Mouse (Mus musculus) MEL (cell line): ENCODE measurements at regions not wholly inside any gene's neighbourhood (a gene's known extent, or its start where the extent isn't known, plus 50 kb on each side); places are given as distances from the start of the nearest gene placed in this dataset.

Experiments used
- DNase-seq: peaks from one replicate; pipeline ENCODE4 v3.0.0; 2011; ENCODE audit warnings: low read depth, low spot score
- H3K27ac ChIP-seq: 2 replicates; pipeline ENCODE4 v1.5.1; 2012; ENCODE audit warnings: low read depth, mild to moderate bottlenecking, control low read depth, low read length, moderate library complexity; ENCODE audit not compliant: control insufficient read depth
- H3K27me3 ChIP-seq, 2 experiments: fragments of 150-350 bp in 1 of 2; sonication (generic) in 1 of 2; 2 replicates each; pipeline ENCODE4 v1.6.1; 2012; ENCODE audit warnings: low read length in 2 of 2, mild to moderate bottlenecking in 2 of 2, improper control_type of control experiment in 1 of 2, moderate library complexity in 1 of 2; ENCODE audit not compliant: insufficient read depth in 2 of 2, control insufficient read depth in 1 of 2
- H3K36me3 ChIP-seq, 2 experiments: 2 replicates each; pipeline ENCODE4 v1.6.1; 2012 to 2014; ENCODE audit warnings: low read length in 2 of 2, improper control_type of control experiment in 1 of 2, inconsistent platforms in 1 of 2, mild to moderate bottlenecking in 1 of 2; ENCODE audit not compliant: insufficient read depth in 2 of 2, control insufficient read depth in 1 of 2
- H3K4me1 ChIP-seq, 2 experiments: fragments of 150-350 bp in 1 of 2; sonication (generic) in 1 of 2; 2 replicates each; pipeline ENCODE4 v1.6.1; 2012; ENCODE audit warnings: low read length in 2 of 2, improper control_type of control experiment in 1 of 2, mild to moderate bottlenecking in 1 of 2; ENCODE audit not compliant: insufficient read depth in 2 of 2, control insufficient read depth in 1 of 2
- H3K4me3 ChIP-seq, 2 experiments: fragments of 150-350 bp in 1 of 2; sonication (generic) in 1 of 2; 2 replicates each; pipeline ENCODE4 v1.5.1; 2012; ENCODE audit warnings: low read depth in 2 of 2, low read length in 2 of 2, mild to moderate bottlenecking in 2 of 2, moderate library complexity in 2 of 2, control low read depth in 1 of 2, improper control_type of control experiment in 1 of 2; ENCODE audit not compliant: control insufficient read depth in 1 of 2, insufficient read depth in 1 of 2
- H3K79me2 ChIP-seq: 2 replicates; pipeline ENCODE4 v1.6.1; 2012; ENCODE audit warnings: mild to moderate bottlenecking, low read length, moderate library complexity; ENCODE audit not compliant: control insufficient read depth, poor library complexity, insufficient read depth
- H3K9ac ChIP-seq: 2 replicates; pipeline ENCODE4 v1.6.1; 2012; ENCODE audit warnings: low read depth, mild to moderate bottlenecking, control low read depth, low read length, moderate library complexity; ENCODE audit not compliant: control insufficient read depth, poor library complexity, severe bottlenecking
- H3K9me3 ChIP-seq: fragments of 150-350 bp; sonication (generic); replicated peaks from 2 replicates; pipeline ENCODE4 v1.6.1; 2012; ENCODE audit warnings: mild to moderate bottlenecking, low read length, improper control_type of control experiment, moderate library complexity; ENCODE audit not compliant: insufficient read depth
- BHLHE40 ChIP-seq: IDR thresholded peaks from 2 replicates; pipeline ENCODE4 v1.6.1; 2012; ENCODE audit warnings: low read depth, mild to moderate bottlenecking, inconsistent platforms, low read length, improper control_type of control experiment, borderline replicate concordance
- CHD1 ChIP-seq: IDR thresholded peaks from 2 replicates; pipeline ENCODE4 v1.6.1; 2012; ENCODE audit warnings: low read depth, mild to moderate bottlenecking, inconsistent platforms, low read length, improper control_type of control experiment
- CHD2 ChIP-seq: IDR thresholded peaks from 2 replicates; pipeline ENCODE4 v1.6.1; 2011; ENCODE audit warnings: low read length, improper control_type of control experiment
- CTCF ChIP-seq, 3 experiments: IDR thresholded peaks in 2 of 3; conservative IDR thresholded peaks in 1 of 3; 2 replicates each; pipeline ENCODE4 v1.5.1; 2011 to 2012; ENCODE audit warnings: low read length in 3 of 3, low read depth in 2 of 3, mild to moderate bottlenecking in 2 of 3, improper control_type of control experiment in 1 of 3, inconsistent platforms in 1 of 3, mixed read lengths in 1 of 3, moderate library complexity in 1 of 3; ENCODE audit not compliant: control insufficient read depth in 1 of 3, insufficient read depth in 1 of 3, poor library complexity in 1 of 3, severe bottlenecking in 1 of 3
- E2F4 ChIP-seq: IDR thresholded peaks from 2 replicates; pipeline ENCODE4 v1.6.1; 2011; ENCODE audit warnings: low read depth, low read length, improper control_type of control experiment, borderline replicate concordance
- ELF1 ChIP-seq: IDR thresholded peaks from 2 replicates; pipeline ENCODE4 v1.6.1; 2014; ENCODE audit warnings: low read depth, mild to moderate bottlenecking, inconsistent platforms, low read length, improper control_type of control experiment, moderate library complexity
- EP300 ChIP-seq, 2 experiments: IDR thresholded peaks; 2 replicates each; pipeline ENCODE4 v1.6.1; 2011; ENCODE audit warnings: improper control_type of control experiment in 2 of 2, low read length in 2 of 2, low read depth in 1 of 2, mild to moderate bottlenecking in 1 of 2
- ETS1 ChIP-seq: IDR thresholded peaks from 2 replicates; pipeline ENCODE4 v1.6.1; 2012; ENCODE audit warnings: low read depth, mild to moderate bottlenecking, inconsistent platforms, low read length, improper control_type of control experiment, moderate library complexity
- GATA1 ChIP-seq: IDR thresholded peaks from 2 replicates; pipeline ENCODE4 v1.6.1; 2011; ENCODE audit warnings: low read depth, low read length, improper control_type of control experiment
- HCFC1 ChIP-seq: IDR thresholded peaks from 2 replicates; pipeline ENCODE4 v1.6.1; 2012; ENCODE audit warnings: low read depth, mild to moderate bottlenecking, inconsistent platforms, low read length, improper control_type of control experiment, moderate library complexity
- KAT2A ChIP-seq: conservative IDR thresholded peaks from 2 replicates; pipeline ENCODE4 v1.6.1; 2012; ENCODE audit warnings: low read depth, low read length, improper control_type of control experiment, inconsistent platforms
- MAFK ChIP-seq: IDR thresholded peaks from 2 replicates; pipeline ENCODE4 v1.6.1; 2011; ENCODE audit warnings: low read depth, mild to moderate bottlenecking, low read length, improper control_type of control experiment, borderline replicate concordance
- MAX ChIP-seq: IDR thresholded peaks from 2 replicates; pipeline ENCODE4 v1.6.1; 2011; ENCODE audit warnings: low read length, improper control_type of control experiment
- MAZ ChIP-seq: IDR thresholded peaks from 2 replicates; pipeline ENCODE4 v1.6.1; 2012; ENCODE audit warnings: low read depth, mild to moderate bottlenecking, inconsistent platforms, low read length, improper control_type of control experiment
- MEF2A ChIP-seq: IDR thresholded peaks from 2 replicates; pipeline ENCODE4 v1.6.1; 2014; ENCODE audit warnings: low read depth, mild to moderate bottlenecking, inconsistent platforms, low read length, improper control_type of control experiment; ENCODE audit not compliant: poor library complexity, insufficient replicate concordance, severe bottlenecking; ENCODE audit errors: extremely low read depth
- MXI1 ChIP-seq: IDR thresholded peaks from 2 replicates; pipeline ENCODE4 v1.6.1; 2011; ENCODE audit warnings: mild to moderate bottlenecking, low read depth, low read length, improper control_type of control experiment
- MYB ChIP-seq: IDR thresholded peaks from 2 replicates; pipeline ENCODE4 v1.6.1; 2011; ENCODE audit warnings: mild to moderate bottlenecking, low read depth, low read length, improper control_type of control experiment
- MYC ChIP-seq: IDR thresholded peaks from 2 replicates; pipeline ENCODE4 v1.6.1; 2011; ENCODE audit warnings: low read depth, mild to moderate bottlenecking, low read length, improper control_type of control experiment, moderate library complexity
- NELFE ChIP-seq: IDR thresholded peaks from 2 replicates; pipeline ENCODE4 v1.6.1; 2011; ENCODE audit warnings: low read depth, low read length, improper control_type of control experiment
- NRF1 ChIP-seq: IDR thresholded peaks from 2 replicates; pipeline ENCODE4 v1.6.1; 2014; ENCODE audit warnings: low read depth, mild to moderate bottlenecking, inconsistent platforms, low read length, improper control_type of control experiment, moderate library complexity; ENCODE audit not compliant: poor library complexity, insufficient read depth, severe bottlenecking
- POLR2A ChIP-seq, 2 experiments: IDR thresholded peaks; 2 replicates each; pipeline ENCODE4 v1.6.1; 2011 to 2012; ENCODE audit warnings: low read length in 2 of 2, mild to moderate bottlenecking in 2 of 2, control low read depth in 1 of 2, improper control_type of control experiment in 1 of 2, low read depth in 1 of 2, moderate library complexity in 1 of 2; ENCODE audit not compliant: control insufficient read depth in 1 of 2, insufficient read depth in 1 of 2, poor library complexity in 1 of 2
- POLR2AphosphoS2 ChIP-seq: IDR thresholded peaks from 2 replicates; pipeline ENCODE4 v1.6.1; 2011; ENCODE audit warnings: low read length, improper control_type of control experiment
- POLR2AphosphoS5 ChIP-seq: IDR thresholded peaks from 2 replicates; pipeline ENCODE4 v1.6.1; 2012; ENCODE audit warnings: low read depth, borderline replicate concordance, mild to moderate bottlenecking, inconsistent platforms, low read length, moderate library complexity, mixed read lengths
- RAD21 ChIP-seq: IDR thresholded peaks from 2 replicates; pipeline ENCODE4 v1.6.1; 2011; ENCODE audit warnings: mild to moderate bottlenecking, low read depth, low read length, improper control_type of control experiment
- RCOR1 ChIP-seq: IDR thresholded peaks from 2 replicates; pipeline ENCODE4 v1.6.1; 2012; ENCODE audit warnings: low read depth, mild to moderate bottlenecking, inconsistent platforms, low read length, improper control_type of control experiment
- SIN3A ChIP-seq: IDR thresholded peaks from 2 replicates; pipeline ENCODE4 v1.6.1; 2012; ENCODE audit warnings: low read length, improper control_type of control experiment, inconsistent platforms
- SMC3 ChIP-seq: IDR thresholded peaks from 2 replicates; pipeline ENCODE4 v1.6.1; 2011; ENCODE audit warnings: low read depth, low read length, improper control_type of control experiment
- TAL1 ChIP-seq: IDR thresholded peaks from 2 replicates; pipeline ENCODE4 v1.6.1; 2012; ENCODE audit warnings: mild to moderate bottlenecking, inconsistent platforms, low read length, moderate library complexity, mixed read lengths
- TBP ChIP-seq: IDR thresholded peaks from 2 replicates; pipeline ENCODE4 v1.8.0; 2011; ENCODE audit warnings: low read depth, low read length, improper control_type of control experiment
- TCF12 ChIP-seq: IDR thresholded peaks from 2 replicates; pipeline ENCODE4 v1.6.1; 2014; ENCODE audit warnings: low read depth, mild to moderate bottlenecking, inconsistent platforms, low read length, improper control_type of control experiment, moderate library complexity
- UBTF ChIP-seq: IDR thresholded peaks from 2 replicates; pipeline ENCODE4 v1.6.1; 2012; ENCODE audit warnings: low read depth, mild to moderate bottlenecking, inconsistent platforms, low read length, improper control_type of control experiment, moderate library complexity, borderline replicate concordance; ENCODE audit not compliant: insufficient read depth
- USF1 ChIP-seq: IDR thresholded peaks from 2 replicates; pipeline ENCODE4 v1.6.1; 2014; ENCODE audit warnings: low read depth, mild to moderate bottlenecking, inconsistent platforms, low read length, improper control_type of control experiment, moderate library complexity
- ZC3H11A ChIP-seq: IDR thresholded peaks from 2 replicates; pipeline ENCODE4 v1.6.1; 2012; ENCODE audit warnings: low read depth, mild to moderate bottlenecking, inconsistent platforms, low read length, improper control_type of control experiment
- ZKSCAN1 ChIP-seq: IDR thresholded peaks from 2 replicates; pipeline ENCODE4 v1.6.1; 2012; ENCODE audit warnings: low read depth, mild to moderate bottlenecking, inconsistent platforms, low read length, improper control_type of control experiment, moderate library complexity
- ZNF384 ChIP-seq: IDR thresholded peaks from 2 replicates; pipeline ENCODE4 v1.6.1; 2012; ENCODE audit warnings: low read depth, mild to moderate bottlenecking, inconsistent platforms, low read length, improper control_type of control experiment

DNA sequence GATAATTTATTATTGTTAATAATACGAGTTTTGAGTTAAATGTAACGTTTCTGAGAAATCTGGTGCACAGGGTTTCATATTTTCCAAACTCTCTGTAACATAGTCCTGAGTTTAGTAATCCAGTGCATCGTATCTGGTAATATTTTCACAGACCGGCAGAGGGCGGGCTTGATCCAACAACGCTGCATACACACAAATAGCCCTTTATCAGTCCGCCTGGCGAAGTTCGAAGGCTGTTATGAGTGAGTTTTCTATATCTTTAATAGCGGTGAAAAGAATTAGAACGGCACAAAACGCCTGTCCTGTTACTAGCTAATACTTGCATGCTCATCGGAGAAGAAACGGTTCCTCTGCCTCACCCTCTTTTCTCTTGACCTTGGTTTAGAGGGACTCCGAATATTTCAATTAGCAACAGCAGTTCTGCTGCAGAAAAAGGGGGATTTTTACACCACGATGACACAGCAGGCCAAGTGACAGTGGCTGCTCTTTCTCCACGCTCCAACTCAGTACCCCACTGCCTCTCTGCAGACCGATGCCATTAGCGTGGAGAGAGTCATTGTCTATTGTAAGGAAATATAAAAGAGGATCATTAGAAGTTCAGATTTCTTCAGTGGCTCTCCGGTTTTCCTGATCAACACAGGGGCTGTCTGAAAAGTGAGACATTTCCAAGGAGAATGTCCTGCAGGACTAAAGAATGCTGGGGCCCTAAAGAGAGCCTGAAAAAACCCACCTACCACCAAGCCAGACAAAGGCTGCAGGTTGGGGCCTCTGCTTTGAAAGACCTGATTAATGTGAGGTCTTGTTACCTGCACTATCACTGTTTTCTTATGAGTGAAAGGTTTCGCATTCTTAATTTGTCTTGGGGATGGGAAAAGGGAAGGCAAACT is 523.7 kb upstream of the Adam24 start:
- H3K36me3 ChIP-seq, result no peaks in the 10 kb centered on the region
- H3K4me1 ChIP-seq, result no peaks in the 10 kb centered on the region
- DNase-seq, result peak; percentile 67
- no peaks in the 10 kb centered on the region for H3K9me3 ChIP-seq
- H3K4me3 ChIP-seq, result no peak overlapping the region
- no peak overlapping the region for H3K9ac ChIP-seq
- TF ChIP-seq NRF1, result no peak
- TF ChIP-seq ELF1, result no peak
- no peak for TF ChIP-seq MYC
- no peak for TF ChIP-seq POLR2AphosphoS5
- no peak for TF ChIP-seq POLR2A (IDR thresholded peaks at IDR 0.05; ENCODE audit: control insufficient read depth in 1 of 2, insufficient read depth in 1 of 2, low read depth in 1 of 2, low read length in 2 of 2, poor library complexity in 1 of 2)
- no peak for TF ChIP-seq MAX
- TF ChIP-seq RCOR1, result no peak
- no peak for TF ChIP-seq TBP
- TF ChIP-seq SMC3, result peak; percentile 81
- TF ChIP-seq RAD21, result peak; percentile 84
- TF ChIP-seq MAFK, result no peak
- no peak for TF ChIP-seq TCF12
- TF ChIP-seq MXI1, result no peak
- TF ChIP-seq UBTF, result no peak
- no peak for TF ChIP-seq CHD2
- no peak for TF ChIP-seq POLR2AphosphoS2
- TF ChIP-seq EP300 (IDR thresholded peaks at IDR 0.05; ENCODE audit: low read depth in 1 of 2, low read length in 2 of 2), result no peak
- no peak for TF ChIP-seq E2F4
- TF ChIP-seq MEF2A, result no peak
- no peak for TF ChIP-seq USF1
- no peak for TF ChIP-seq CHD1
- no peak for TF ChIP-seq ETS1
- no peak for TF ChIP-seq TAL1
- TF ChIP-seq MYB, result no peak
- no peak for TF ChIP-seq BHLHE40
- peak; percentile 53; the same call in 1 of the 2 replicates for TF ChIP-seq ZC3H11A
- TF ChIP-seq ZKSCAN1, result no peak
- TF ChIP-seq KAT2A, result no peak
- TF ChIP-seq MAZ, result no peak
- peak; percentile 58 to 80 (median 73) for TF ChIP-seq CTCF (IDR thresholded peaks at IDR 0.05 in 2 of 3, conservative IDR thresholded peaks at IDR 0.05 in 1 of 3; ENCODE audit: control insufficient read depth in 1 of 3, insufficient read depth in 1 of 3, low read depth in 2 of 3, low read length in 3 of 3, poor library complexity in 1 of 3, severe bottlenecking in 1 of 3)
- no peak for TF ChIP-seq SIN3A
- no peak for TF ChIP-seq HCFC1
- TF ChIP-seq NELFE, result no peak
- TF ChIP-seq ZNF384, result no peak
- peak; percentile 42; the same call in 1 of the 2 replicates for TF ChIP-seq GATA1
- TF ChIP-seq, all 39 proteins: peak for 5
- H3K27me3 ChIP-seq, result no peaks in the 10 kb centered on the region
- no peaks in the 10 kb centered on the region for H3K79me2 ChIP-seq
- no peak overlapping the region for H3K27ac ChIP-seq
